Mouse (Mus musculus): ENCODE results near the gene Psmd1.

DNA sequence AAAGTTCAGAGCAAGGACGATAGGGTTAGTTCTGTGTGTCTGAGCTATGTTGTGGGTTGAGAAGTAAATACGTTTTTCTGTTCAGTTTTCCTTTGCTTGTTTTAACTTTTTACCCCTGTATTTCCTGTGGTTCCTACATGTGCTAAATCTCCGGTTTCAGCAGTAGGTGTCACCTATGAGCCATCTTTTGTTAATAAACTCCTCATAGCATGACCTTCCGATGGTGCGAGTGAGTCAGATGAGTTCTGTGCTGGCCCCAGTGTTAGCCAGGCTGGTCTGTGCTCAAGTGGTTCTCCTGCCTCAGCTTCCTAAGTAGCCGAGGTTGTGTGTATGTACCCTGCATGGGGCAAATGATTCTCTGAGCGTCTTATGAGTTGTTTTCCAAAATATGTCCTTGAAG lies 30.2 kb downstream of the Psmd1 start:
- TF ChIP-seq CTCF (IDR thresholded peaks at IDR 0.05; ENCODE audit: borderline replicate concordance, extremely low read depth, insufficient read depth, insufficient read length) (no peak), POLR2A (IDR thresholded peaks at IDR 0.05; ENCODE audit: borderline replicate concordance, extremely low read depth, insufficient read depth, insufficient read length, poor library complexity, severe bottlenecking) (no peak)
